Mouse (Mus musculus) forebrain, embryonic 14.5 days (tissue): ENCODE results near the gene Msrb3. TPM values are rescaled to one million over a fixed set of nuclear protein-coding genes. Genes with fewer than 3 reads are reported as not detected.

Source experiments
- polyA plus RNA-seq: library from polyadenylated mRNA; unstranded; fragments of >200 nt; fragmentation: Nextera tagmentation; extraction: Ambion mirVana; gene quantifications from 2 replicates; pipeline ENCODE4 v1.2.1, GENCODE M21; 2014

Msrb3 gene
- polyA plus RNA-seq, 1 experiment from 2014 or later: 1.4 TPM

Other genes starting within 250 kb of the Msrb3 start
- gene Lemd3, start 80.2 kb upstream of the Msrb3 start, polyA plus RNA-seq: 5.4 and 5.9 TPM in 2 replicates
- 5.0 and 5.8 TPM in 2 replicates for gene Wif1, start 134.9 kb upstream of the Msrb3 start, polyA plus RNA-seq